Mouse (Mus musculus) central nervous system, embryonic 14 days (tissue): ENCODE results near the gene Fam78b. TPM values are rescaled to one million over a fixed set of nuclear protein-coding genes. Genes with fewer than 3 reads are reported as not detected.

Experiments used
- polyA plus RNA-seq: library from polyadenylated mRNA; depleted of rRNA; stranded (reverse); fragments of >200 nt; gene quantifications from 2 replicates; pipeline ENCODE4 v1.2.3, GENCODE M21; 2012; rRNA removed

The Fam78b gene
- 27.2 and 27.7 TPM in 2 replicates for polyA plus RNA-seq

GRCm38 (mm10) chr1:167001174-167001843 lies at the start of gene Fam78b:
Fam78b (plus strand) TSS chr1:167001417.

